18 mouse cellular contexts compared by ENCODE assay signal in genomic region chr10:116914586-116914985, GRCm38 (mm10). TPM values are rescaled to one million over a fixed set of nuclear protein-coding genes. Genes with fewer than 3 reads are reported as not detected.
DNase-seq lines count a peak whose midpoint lies in the region; ATAC-seq and TF ChIP-seq lines count a peak whose summit lies in the region.
"Had no signal": no experiment of that assay in that cellular context is flagged by ENCODE, and none has a peak within 500 bp of the region (broad histone marks: within the 10 kb centered on the region; RNA-seq: fewer than 3 reads in every experiment).

No protein-coding gene starts in this region.

- no peak overlapping the region; the same call in 1 of the 2 replicates for H3K27ac ChIP-seq in heart, embryonic 16.5 days (ENCODE audit: low read length)
- no peak overlapping the region for H3K27ac ChIP-seq in heart, embryonic 11.5 days (ENCODE audit: low read depth, low read length)
- peak overlapping the region; percentile 67 for H3K27ac ChIP-seq in thymus, adult 2 months (ENCODE audit: control insufficient read depth, insufficient read depth, low read length)
- no peak overlapping the region for H3K27ac ChIP-seq in midbrain, postnatal 0 days (ENCODE audit: low read depth, low read length)
- H3K27ac ChIP-seq: hindbrain, embryonic 13.5 days; limb, embryonic 12.5 days had no signal

- 51% methylated on average over 9 of the region's 9 CpGs for WGBS in heart, embryonic 16.5 days
- 83% methylated on average over 9 of the region's 9 CpGs for WGBS in heart, embryonic 11.5 days (ENCODE audit: insufficient replicate concordance)
- WGBS in thymus, adult 2 months, result 87% methylated on average over 9 of the region's 9 CpGs
- WGBS in midbrain, postnatal 0 days, result 95% methylated on average over 9 of the region's 9 CpGs

- peak; percentile 79 for ATAC-seq in heart, embryonic 16.5 days (replicated peaks; ENCODE audit: extremely low read depth, insufficient read depth, low FRiP score)
- ATAC-seq in heart, embryonic 11.5 days (replicated peaks; ENCODE audit: insufficient number of reproducible peaks, low FRiP score, low TSS enrichment), result no peak
- ATAC-seq in midbrain, postnatal 0 days (ENCODE audit: low FRiP score), result no peak
- ATAC-seq: forebrain, embryonic 16.5 days; liver, postnatal 0 days had no signal

- no peak overlapping the region for H3K4me2 ChIP-seq in heart, embryonic 16.5 days (ENCODE audit: low read depth, low read length)
- no peak overlapping the region for H3K4me2 ChIP-seq in heart, embryonic 11.5 days
- no peak overlapping the region for H3K4me2 ChIP-seq in midbrain, postnatal 0 days (ENCODE audit: low read depth, low read length, poor library complexity, severe bottlenecking)
- H3K4me2 ChIP-seq: hindbrain, embryonic 13.5 days; limb, embryonic 12.5 days had no signal

- no peak for TF ChIP-seq CTCF in thymus, adult 2 months (IDR thresholded peaks at IDR 0.05; ENCODE audit: borderline replicate concordance, control insufficient read depth, extremely low read depth, insufficient read depth, low read length, poor library complexity)
- TF ChIP-seq CTCF in midbrain, postnatal 0 days (IDR thresholded peaks at IDR 0.05), result no peak

- no peak for TF ChIP-seq POLR2A in thymus, adult 2 months (IDR thresholded peaks at IDR 0.05; ENCODE audit: control insufficient read depth, extremely low read depth, insufficient read depth, low read length, poor library complexity)

- H3K4me1 ChIP-seq in heart, embryonic 16.5 days (ENCODE audit: control insufficient read depth, insufficient read depth, low read length), result peaks cover 4% of the 10 kb centered on the region
- H3K4me1 ChIP-seq in heart, embryonic 11.5 days (ENCODE audit: control insufficient read depth, insufficient read depth, low read length), result no peaks in the 10 kb centered on the region
- peaks cover 43% of the 10 kb centered on the region for H3K4me1 ChIP-seq in thymus, adult 2 months (replicated peaks; ENCODE audit: control insufficient read depth, insufficient read depth, low read length)
- no peaks in the 10 kb centered on the region for H3K4me1 ChIP-seq in midbrain, postnatal 0 days (ENCODE audit: insufficient read depth, low read length)
- H3K4me1 ChIP-seq: hindbrain, embryonic 13.5 days had no signal

- no peaks in the 10 kb centered on the region; the same call in 1 of the 2 replicates for H3K9me3 ChIP-seq in heart, embryonic 16.5 days (replicated peaks; ENCODE audit: control insufficient read depth, low read length)
- no peaks in the 10 kb centered on the region; the same call in 1 of the 2 replicates for H3K9me3 ChIP-seq in heart, embryonic 11.5 days (replicated peaks; ENCODE audit: control insufficient read depth, low read length)
- no peaks in the 10 kb centered on the region for H3K9me3 ChIP-seq in midbrain, postnatal 0 days (ENCODE audit: low read length)
- H3K9me3 ChIP-seq: hindbrain, embryonic 13.5 days; limb, embryonic 12.5 days; megakaryocyte, embryonic 14.5 days had no signal

- DNase-seq in thymus, adult 2 months, result no peak
- no peak for DNase-seq in thymus, postnatal 14 days
- peak; percentile 82 to 90 for DNase-seq in adrenal gland, postnatal 36 days
- DNase-seq in left cerebral cortex, adult 8-10 months (ENCODE audit: low spot score in 2 of 2), result no peak
- no peak for DNase-seq in midbrain, postnatal 0 days (ENCODE audit: low spot score)
- DNase-seq: cerebellum, adult 2 months; gastrocnemius, postnatal 14 days; kidney, adult 9 months; layer of hippocampus, postnatal 36 days; liver, postnatal 0 days had no signal

- H3K9ac ChIP-seq in heart, embryonic 16.5 days (ENCODE audit: low read length), result no peak overlapping the region
- H3K9ac ChIP-seq in heart, embryonic 11.5 days (ENCODE audit: low read depth, low read length), result no peak overlapping the region
- no peak overlapping the region for H3K9ac ChIP-seq in midbrain, postnatal 0 days (replicated peaks; ENCODE audit: low read length, poor library complexity, severe bottlenecking)
- H3K9ac ChIP-seq: hindbrain, embryonic 13.5 days; limb, embryonic 12.5 days; liver, postnatal 0 days had no signal

- no peak overlapping the region for H3K4me3 ChIP-seq in heart, embryonic 16.5 days (ENCODE audit: low read length)
- no peak overlapping the region for H3K4me3 ChIP-seq in heart, embryonic 11.5 days (ENCODE audit: low read depth, low read length)
- peak overlapping the region; percentile 20; the same call in 1 of the 2 replicates for H3K4me3 ChIP-seq in thymus, adult 2 months (ENCODE audit: control insufficient read depth, insufficient read depth, low read length)
- H3K4me3 ChIP-seq in midbrain, postnatal 0 days (ENCODE audit: low read depth, low read length), result no peak overlapping the region
- H3K4me3 ChIP-seq: hindbrain, embryonic 13.5 days; limb, embryonic 12.5 days; megakaryocyte, embryonic 14.5 days had no signal

- H3K36me3 ChIP-seq in heart, embryonic 16.5 days (ENCODE audit: control insufficient read depth, insufficient read depth), result peaks cover 45% of the 10 kb centered on the region
- H3K36me3 ChIP-seq in heart, embryonic 11.5 days (ENCODE audit: control insufficient read depth, insufficient read depth, low read length), result peaks cover 24% of the 10 kb centered on the region
- peaks cover 28% of the 10 kb centered on the region for H3K36me3 ChIP-seq in thymus, adult 2 months (ENCODE audit: control insufficient read depth, insufficient read depth, low read length)
- H3K36me3 ChIP-seq in midbrain, postnatal 0 days (ENCODE audit: insufficient read depth, low read length), result peaks cover 30% of the 10 kb centered on the region

- H3K27me3 ChIP-seq in heart, embryonic 16.5 days (ENCODE audit: control insufficient read depth, insufficient read depth, low read length), result no peaks in the 10 kb centered on the region
- no peaks in the 10 kb centered on the region for H3K27me3 ChIP-seq in heart, embryonic 11.5 days (ENCODE audit: control insufficient read depth, insufficient read depth, low read length)
- no peaks in the 10 kb centered on the region for H3K27me3 ChIP-seq in thymus, adult 2 months (ENCODE audit: control insufficient read depth, insufficient read depth, low read length)
- H3K27me3 ChIP-seq in midbrain, postnatal 0 days (ENCODE audit: insufficient read depth, low read length), result no peaks in the 10 kb centered on the region
- H3K27me3 ChIP-seq: hindbrain, embryonic 13.5 days; limb, embryonic 12.5 days; megakaryocyte, embryonic 14.5 days had no signal

RNA-seq across cellular contexts. Expression of gene Myrfl, which starts 17.9 kb away (rescaled TPM):
- 0.24 and 0.55 TPM in 2 replicates for polyA plus RNA-seq in heart, embryonic 16.5 days (2015; fragmentation: Nextera tagmentation; extraction: Ambion mirVana)
- 0.23 and 0.55 TPM in 2 replicates for polyA plus RNA-seq in heart, embryonic 11.5 days (2014; fragmentation: Nextera tagmentation; extraction: Ambion mirVana)
- 0.12 and 0.22 TPM in 2 replicates for polyA plus RNA-seq in thymus, adult 2 months (2012; rRNA removed)
- total RNA-seq in adrenal gland, postnatal 36 days (2021), result under 1 TPM in 1 of 2 experiments, not detected in 1; 0.10 TPM
- under 1 TPM in 1 of 4 experiments, not detected in 3; 0.16 TPM for total RNA-seq in left cerebral cortex, adult 8-10 months (2022)
- total RNA-seq in midbrain, postnatal 0 days (2014; rRNA removed), result 0.11 TPM in 1 of 2 replicates, not detected in the other
- polyA plus RNA-seq in midbrain, postnatal 0 days (2015; fragmentation: Nextera tagmentation; extraction: Ambion mirVana), result 0.09 TPM in 2 replicates
- polyA plus RNA-seq: liver, postnatal 0 days had no signal

RNA-seq across cellular contexts. Expression of gene Rab3ip, which starts 36.0 kb away (rescaled TPM):
- polyA plus RNA-seq in heart, embryonic 16.5 days (2015; fragmentation: Nextera tagmentation; extraction: Ambion mirVana), result 76.2 and 77.2 TPM in 2 replicates
- polyA plus RNA-seq in heart, embryonic 11.5 days (2014; fragmentation: Nextera tagmentation; extraction: Ambion mirVana), result 56.9 and 63.2 TPM in 2 replicates
- 138 and 151 TPM in 2 replicates for polyA plus RNA-seq in thymus, adult 2 months (2012; rRNA removed)
- 10 to 100 TPM; 35.4 to 51.5 TPM for total RNA-seq in adrenal gland, postnatal 36 days (2021)
- 10 to 100 TPM; 37.9 to 43.1 (median 39.6) TPM for total RNA-seq in left cerebral cortex, adult 8-10 months (2022)
- total RNA-seq in midbrain, postnatal 0 days (2014; rRNA removed), result 99.8 and 142 TPM in 2 replicates
- 34.4 and 34.6 TPM in 2 replicates for polyA plus RNA-seq in midbrain, postnatal 0 days (2015; fragmentation: Nextera tagmentation; extraction: Ambion mirVana)

RNA-seq across cellular contexts. Expression of gene Gm10271, which starts 57.8 kb away (rescaled TPM):
- polyA plus RNA-seq in heart, embryonic 16.5 days (2015; fragmentation: Nextera tagmentation; extraction: Ambion mirVana), result not detected in 2 replicates
- polyA plus RNA-seq in heart, embryonic 11.5 days (2014; fragmentation: Nextera tagmentation; extraction: Ambion mirVana), result not detected in 2 replicates
- polyA plus RNA-seq in thymus, adult 2 months (2012; rRNA removed), result not detected in 2 replicates
- not detected for total RNA-seq in adrenal gland, postnatal 36 days (2021)
- total RNA-seq in left cerebral cortex, adult 8-10 months (2022), result not detected
- not detected in 2 replicates for total RNA-seq in midbrain, postnatal 0 days (2014; rRNA removed)
- polyA plus RNA-seq in midbrain, postnatal 0 days (2015; fragmentation: Nextera tagmentation; extraction: Ambion mirVana), result not detected in 2 replicates
- total RNA-seq: gastrocnemius, postnatal 14 days; layer of hippocampus, postnatal 36 days had no signal
- polyA plus RNA-seq: brain, embryonic 14.5 days; cerebellum, adult 2 months; forebrain, embryonic 16.5 days; hindbrain, embryonic 13.5 days; limb, embryonic 12.5 days; liver, postnatal 0 days; thymus, postnatal 0 days had no signal

Comparison
In these comparisons a context has a peak if more than half of its experiments do, and no peak if none do; other contexts are left out.
1. DNase-seq: peak in adrenal gland, postnatal 36 days (2 of 2); none in thymus, adult 2 months (single experiment), thymus, postnatal 14 days (single experiment), left cerebral cortex, adult 8-10 months (0 of 2) and midbrain, postnatal 0 days (single experiment).